Mouse (Mus musculus) forebrain, embryonic 15.5 days (tissue): ENCODE data around the gene Hoxa6. TPM values are rescaled to one million over a fixed set of nuclear protein-coding genes. Genes with fewer than 3 reads are reported as not detected.

Source experiments
- ATAC-seq: fragments of 200-750 bp; cut with Nextera tagmentation; replicated peaks from 2 replicates; pipeline ENCODE4 v1.8.0; 2017; ENCODE audit warnings: mild to moderate bottlenecking, moderate TSS enrichment, moderate library complexity
- H3K27ac ChIP-seq: fragments of 300-500 bp; sonication (generic); replicated peaks from 2 replicates; pipeline ENCODE4 v1.5.1; 2015; ENCODE audit warnings: mild to moderate bottlenecking, inconsistent platforms
- H3K27me3 ChIP-seq: fragments of 300-500 bp; sonication (generic); 2 replicates; pipeline ENCODE4 v1.6.1; 2015; ENCODE audit warnings: inconsistent platforms
- H3K36me3 ChIP-seq: fragments of 300-500 bp; sonication (generic); 2 replicates; pipeline ENCODE4 v1.6.1; 2015; ENCODE audit warnings: mild to moderate bottlenecking, inconsistent platforms
- H3K4me1 ChIP-seq: fragments of 300-500 bp; sonication (generic); 2 replicates; pipeline ENCODE4 v1.6.1; 2015; ENCODE audit warnings: inconsistent platforms
- H3K4me2 ChIP-seq: fragments of 300-500 bp; sonication (generic); replicated peaks from 2 replicates; pipeline ENCODE4 v1.6.1; 2015; ENCODE audit warnings: mild to moderate bottlenecking, inconsistent platforms
- H3K4me3 ChIP-seq: fragments of 300-500 bp; sonication (generic); 2 replicates; pipeline ENCODE4 v1.5.1; 2015; ENCODE audit warnings: mild to moderate bottlenecking, inconsistent platforms
- H3K9ac ChIP-seq: fragments of 300-500 bp; sonication (generic); replicated peaks from 2 replicates; pipeline ENCODE4 v1.6.1; 2015; ENCODE audit warnings: mild to moderate bottlenecking, inconsistent platforms
- H3K9me3 ChIP-seq: fragments of 300-500 bp; sonication (generic); 2 replicates; pipeline ENCODE4 v1.6.1; 2016; ENCODE audit warnings: inconsistent platforms
- WGBS: fragments of 180-500 bp; shearing (Covaris S2); methylation state at CpG from one replicate; pipeline ENCODE4 v1.1.7; 2015; ENCODE audit warnings: mixed read lengths; 5-methylcytosine and 5-hydroxymethylcytosine counted together
- polyA plus RNA-seq: library from polyadenylated mRNA; unstranded; fragments of >200 nt; fragmentation: Nextera tagmentation; extraction: Ambion mirVana; gene quantifications from 2 replicates; pipeline ENCODE4 v1.2.1, GENCODE M21; 2015

The Hoxa6 gene
- polyA plus RNA-seq, 1 experiment from 2014 or later = not detected

DNA sequence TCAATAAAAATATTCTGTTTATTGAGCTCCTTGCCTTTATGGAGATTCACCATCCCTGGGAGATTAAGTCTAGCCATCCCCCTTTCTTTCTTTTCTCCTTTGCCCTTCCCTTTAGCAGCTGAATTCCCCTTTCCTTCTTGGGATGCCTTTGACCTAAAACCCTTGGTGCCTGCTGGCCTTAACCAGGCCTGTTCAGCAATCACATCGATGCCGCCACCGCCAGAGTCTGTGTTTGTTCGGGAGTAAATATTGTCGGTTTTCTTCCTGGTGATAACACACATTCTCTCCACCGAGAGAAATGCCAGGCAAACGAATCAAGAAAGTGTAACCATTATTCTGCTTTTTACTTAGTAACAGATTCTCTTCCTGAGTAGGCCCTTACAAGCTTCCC lies 29.6 kb upstream of the Hoxa6 start:
- no peak overlapping the region for H3K4me3 ChIP-seq
- 3% methylated on average over 7 of the region's 7 CpGs for WGBS
- peaks cover 99% of the 10 kb centered on the region for H3K27me3 ChIP-seq
- no peak for ATAC-seq
- no peaks in the 10 kb centered on the region for H3K36me3 ChIP-seq
- 0 out of 2 replicates have a peak, but pooled peaks cover 3% of the 10 kb centered on the region for H3K4me1 ChIP-seq
- H3K9me3 ChIP-seq = no peaks in the 10 kb centered on the region
- H3K9ac ChIP-seq = no peak overlapping the region
- no peak overlapping the region for H3K4me2 ChIP-seq
- no peak overlapping the region for H3K27ac ChIP-seq

GRCm38 (mm10) chr6:52237346-52238154 lies 29.0 kb upstream of the Hoxa6 start:
- ATAC-seq = no peak
- 8% methylated on average over 10 of the region's 10 CpGs for WGBS
- Histone ChIP-seq H3K9ac (no peak overlapping the region), H3K27ac (no peak overlapping the region), H3K36me3 (no peaks in the 10 kb centered on the region), H3K4me3 (no peak overlapping the region), H3K4me1 (0 out of 2 replicates have a peak, but pooled peaks cover 3% of the 10 kb centered on the region), H3K27me3 (peaks cover 99% of the 10 kb centered on the region), H3K4me2 (no peak overlapping the region), H3K9me3 (no peaks in the 10 kb centered on the region)

DNA sequence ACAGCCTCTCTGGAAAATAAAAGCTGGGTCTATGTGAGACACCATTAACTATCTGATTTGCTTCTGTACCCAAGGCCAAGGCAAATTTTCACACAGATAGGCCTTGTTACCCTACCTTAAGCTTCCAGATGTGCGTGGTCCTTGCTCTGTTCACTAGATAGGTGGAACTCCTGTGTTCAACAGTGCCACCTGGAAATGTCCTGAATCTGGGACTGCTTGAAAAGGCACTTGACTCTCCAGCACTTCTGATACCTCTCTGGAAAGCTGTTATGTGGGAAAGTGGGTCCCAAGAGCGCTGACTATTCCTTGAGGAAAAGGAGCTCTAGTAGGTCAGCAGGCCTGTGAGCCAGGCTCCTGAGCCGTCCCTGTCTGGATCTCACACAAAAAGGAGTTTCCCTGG lies 28.3 kb upstream of the Hoxa6 start:
- Histone ChIP-seq H3K9ac (no peak overlapping the region), H3K36me3 (no peaks in the 10 kb centered on the region), H3K4me3 (no peak overlapping the region), H3K4me2 (no peak overlapping the region), H3K4me1 (0 out of 2 replicates have a peak, but pooled peaks cover 3% of the 10 kb centered on the region), H3K9me3 (no peaks in the 10 kb centered on the region), H3K27me3 (peaks cover 99% of the 10 kb centered on the region), H3K27ac (no peak overlapping the region)
- no peak for ATAC-seq
- WGBS = 7% methylated on average over 3 of the region's 3 CpGs

DNA sequence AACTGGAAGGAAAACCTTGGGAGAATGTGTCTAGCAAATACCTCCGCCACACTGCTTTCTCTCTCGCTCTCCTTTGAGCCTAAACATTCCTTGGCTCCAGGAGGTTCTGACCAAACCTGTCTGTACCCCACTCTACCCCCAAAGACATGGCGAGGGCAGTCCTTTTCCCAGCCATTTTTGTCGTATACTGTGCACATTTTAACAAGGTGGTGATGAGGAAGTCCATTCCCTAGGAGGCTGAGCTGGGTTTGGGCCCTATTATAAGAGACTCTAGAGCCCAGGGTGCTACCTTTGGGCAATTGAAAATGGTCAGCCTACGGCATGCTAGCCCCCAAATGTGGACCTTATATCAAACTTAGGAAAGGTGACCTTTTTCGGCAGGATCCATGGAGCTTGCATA lies 27.3 kb upstream of the Hoxa6 start:
- H3K9ac ChIP-seq = no peak overlapping the region
- no peak overlapping the region for H3K4me3 ChIP-seq
- H3K9me3 ChIP-seq = no peaks in the 10 kb centered on the region
- 0 out of 2 replicates have a peak, but pooled peaks cover 3% of the 10 kb centered on the region for H3K4me1 ChIP-seq
- peaks cover 97% of the 10 kb centered on the region for H3K27me3 ChIP-seq
- no peak overlapping the region for H3K27ac ChIP-seq
- no peaks in the 10 kb centered on the region for H3K36me3 ChIP-seq
- WGBS = 19% methylated on average over 6 of the region's 6 CpGs
- no peak for ATAC-seq
- H3K4me2 ChIP-seq = no peak overlapping the region

DNA sequence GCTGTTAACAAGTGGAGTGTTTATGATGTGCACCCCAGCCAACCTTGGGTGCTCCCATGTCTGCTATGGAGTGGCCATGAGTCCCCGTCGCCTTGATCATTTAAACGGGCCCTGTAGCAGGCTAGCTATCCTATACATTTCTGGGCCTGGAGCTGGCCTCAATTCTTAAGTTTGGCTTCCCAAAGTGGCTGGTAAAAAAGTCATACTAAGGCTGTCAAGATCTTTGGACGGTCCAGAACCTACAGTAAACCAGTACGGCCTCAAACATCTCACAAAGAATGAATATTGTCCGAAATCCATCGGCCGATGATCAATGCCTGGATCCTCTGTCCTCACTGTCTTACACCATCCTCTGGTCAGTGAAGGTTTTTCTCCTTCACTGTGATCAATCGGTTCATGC lies 26.7 kb upstream of the Hoxa6 start:
- Histone ChIP-seq H3K4me1 (0 out of 2 replicates have a peak, but pooled peaks cover 3% of the 10 kb centered on the region), H3K4me3 (no peak overlapping the region), H3K27ac (no peak overlapping the region), H3K27me3 (peaks cover 97% of the 10 kb centered on the region), H3K36me3 (no peaks in the 10 kb centered on the region), H3K9me3 (no peaks in the 10 kb centered on the region), H3K9ac (no peak overlapping the region), H3K4me2 (no peak overlapping the region)
- ATAC-seq = no peak
- 28% methylated on average over 9 of the region's 9 CpGs for WGBS

DNA sequence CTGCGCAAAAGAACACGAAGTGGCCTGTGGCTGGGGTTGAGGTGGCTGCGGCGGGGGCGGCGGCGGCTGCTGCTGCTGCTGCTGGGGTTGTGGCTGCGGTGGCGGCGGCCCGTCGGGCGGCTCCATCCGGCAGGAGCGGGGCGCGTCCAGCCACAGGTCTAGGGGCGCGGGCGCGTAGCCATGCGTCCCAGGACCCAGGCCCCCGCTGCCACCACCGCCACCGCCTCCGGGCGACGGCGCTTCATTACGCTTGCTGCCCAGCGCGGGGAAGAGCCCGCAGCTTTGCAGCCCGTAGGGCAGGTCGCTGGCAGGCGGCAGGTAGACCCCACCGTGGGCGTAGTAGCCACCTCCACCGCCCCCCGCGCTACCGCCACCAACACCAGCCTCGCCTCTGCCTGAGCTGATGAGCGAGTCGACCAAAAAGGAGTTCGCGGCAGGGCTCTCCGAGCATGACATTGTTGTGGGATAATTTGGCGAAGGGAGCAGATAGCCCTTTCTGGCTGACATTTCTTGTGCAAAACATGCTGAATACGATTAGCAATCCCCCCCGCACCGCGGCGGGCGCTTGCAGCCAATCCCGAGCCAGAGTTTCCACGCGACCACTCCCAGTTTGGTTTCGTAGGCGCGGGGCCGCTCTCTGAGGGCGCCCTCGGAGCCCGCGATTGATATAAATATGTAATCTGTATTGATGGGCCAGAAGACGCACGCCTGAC lies 26.1 kb upstream of the Hoxa6 start:
- Histone ChIP-seq H3K27me3 (peaks cover 97% of the 10 kb centered on the region), H3K27ac (no peak overlapping the region), H3K4me2 (no peak overlapping the region), H3K36me3 (no peaks in the 10 kb centered on the region), H3K9ac (no peak overlapping the region), H3K4me3 (no peak overlapping the region), H3K9me3 (no peaks in the 10 kb centered on the region), H3K4me1 (no peaks in the 10 kb centered on the region)
- ATAC-seq = no peak
- WGBS = 2% methylated on average over 57 of the region's 68 CpGs

DNA sequence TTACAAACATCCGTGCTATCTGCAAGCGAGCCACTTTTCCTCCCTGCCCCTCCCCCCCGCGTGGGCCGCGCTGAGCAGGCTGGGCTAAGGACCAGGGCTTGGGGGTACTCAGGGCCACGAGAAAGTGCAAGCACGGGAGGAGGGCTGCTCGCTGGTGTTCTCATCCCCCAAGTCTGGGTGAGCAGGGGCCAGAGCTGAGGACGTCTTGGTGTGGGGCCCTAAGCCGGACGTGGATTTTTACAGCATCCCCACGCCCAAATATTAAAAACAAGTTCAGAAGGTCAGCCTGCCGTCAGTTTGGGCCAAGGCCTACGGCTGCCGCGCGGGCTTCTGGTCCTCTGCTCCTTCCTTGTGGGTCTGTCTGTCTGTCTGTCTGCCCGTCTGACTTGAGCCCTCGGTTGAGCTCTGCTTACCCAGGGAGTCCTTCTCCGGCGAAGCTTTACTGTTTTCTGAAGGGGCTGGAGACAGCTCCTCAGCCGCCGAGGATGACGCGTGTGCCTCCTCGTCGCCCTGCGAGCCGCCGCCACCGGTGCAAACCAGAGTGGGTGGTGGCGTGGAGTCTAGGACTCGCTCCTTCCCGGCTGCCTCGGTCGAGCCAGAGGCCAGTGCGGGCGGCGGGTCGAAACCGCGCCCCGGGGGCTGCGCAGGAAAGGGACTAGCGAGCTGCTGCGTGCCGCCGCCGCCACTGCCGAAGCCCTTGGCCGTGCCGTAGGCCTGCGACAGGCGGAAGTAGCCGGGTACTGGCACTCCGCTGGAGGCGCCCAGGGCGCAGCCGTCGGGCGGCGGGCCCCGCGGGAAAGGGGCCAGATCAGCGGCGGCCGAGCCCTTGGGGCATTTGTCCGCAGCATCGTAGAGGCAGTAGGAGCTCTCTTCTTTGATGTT lies 25.3 kb upstream of the Hoxa6 start:
- no peaks in the 10 kb centered on the region for H3K9me3 ChIP-seq
- ATAC-seq = no peak
- H3K36me3 ChIP-seq = no peaks in the 10 kb centered on the region
- under 1% methylated on average over 70 of the region's 70 CpGs for WGBS
- H3K4me3 ChIP-seq = no peak overlapping the region
- H3K9ac ChIP-seq = no peak overlapping the region
- H3K27ac ChIP-seq = no peak overlapping the region
- no peak overlapping the region for H3K4me2 ChIP-seq
- H3K27me3 ChIP-seq = peaks cover 98% of the 10 kb centered on the region
- H3K4me1 ChIP-seq = no peaks in the 10 kb centered on the region

GRCm38 (mm10) chr6:52232984-52233545 lies 24.5 kb upstream of the Hoxa6 start:
- no peaks in the 10 kb centered on the region for H3K4me1 ChIP-seq
- WGBS = 3% methylated on average over 23 of the region's 23 CpGs
- H3K36me3 ChIP-seq = no peaks in the 10 kb centered on the region
- no peak overlapping the region for H3K4me3 ChIP-seq
- H3K9ac ChIP-seq = no peak overlapping the region
- ATAC-seq = no peak
- H3K27ac ChIP-seq = no peak overlapping the region
- no peaks in the 10 kb centered on the region for H3K9me3 ChIP-seq
- H3K4me2 ChIP-seq = no peak overlapping the region
- H3K27me3 ChIP-seq = peaks cover 96% of the 10 kb centered on the region

DNA sequence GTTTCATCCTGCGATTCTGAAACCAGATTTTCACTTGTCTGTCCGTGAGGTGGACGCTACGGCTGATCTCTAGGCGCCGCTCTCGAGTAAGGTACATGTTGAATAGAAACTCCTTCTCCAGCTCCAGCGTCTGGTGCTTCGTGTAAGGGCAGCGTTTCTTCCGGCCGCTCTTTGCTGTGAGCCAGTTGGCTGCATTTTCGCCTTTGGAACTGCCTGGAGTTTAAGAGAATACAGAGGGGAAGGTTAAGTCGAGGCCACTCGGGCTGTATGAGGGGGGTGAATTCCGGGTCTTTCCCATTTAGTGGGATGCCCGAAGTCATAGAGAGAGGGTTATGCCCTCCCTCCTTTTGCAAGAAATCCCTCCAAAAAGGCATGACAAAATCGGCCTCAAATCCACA lies 24.0 kb upstream of the Hoxa6 start:
- no peak overlapping the region for H3K9ac ChIP-seq
- H3K4me1 ChIP-seq = no peaks in the 10 kb centered on the region
- no peaks in the 10 kb centered on the region for H3K9me3 ChIP-seq
- no peak overlapping the region for H3K4me2 ChIP-seq
- H3K27me3 ChIP-seq = peaks cover 96% of the 10 kb centered on the region
- no peaks in the 10 kb centered on the region for H3K36me3 ChIP-seq
- H3K4me3 ChIP-seq = no peak overlapping the region
- 1% methylated on average over 18 of the region's 18 CpGs for WGBS
- H3K27ac ChIP-seq = no peak overlapping the region
- no peak for ATAC-seq

DNA sequence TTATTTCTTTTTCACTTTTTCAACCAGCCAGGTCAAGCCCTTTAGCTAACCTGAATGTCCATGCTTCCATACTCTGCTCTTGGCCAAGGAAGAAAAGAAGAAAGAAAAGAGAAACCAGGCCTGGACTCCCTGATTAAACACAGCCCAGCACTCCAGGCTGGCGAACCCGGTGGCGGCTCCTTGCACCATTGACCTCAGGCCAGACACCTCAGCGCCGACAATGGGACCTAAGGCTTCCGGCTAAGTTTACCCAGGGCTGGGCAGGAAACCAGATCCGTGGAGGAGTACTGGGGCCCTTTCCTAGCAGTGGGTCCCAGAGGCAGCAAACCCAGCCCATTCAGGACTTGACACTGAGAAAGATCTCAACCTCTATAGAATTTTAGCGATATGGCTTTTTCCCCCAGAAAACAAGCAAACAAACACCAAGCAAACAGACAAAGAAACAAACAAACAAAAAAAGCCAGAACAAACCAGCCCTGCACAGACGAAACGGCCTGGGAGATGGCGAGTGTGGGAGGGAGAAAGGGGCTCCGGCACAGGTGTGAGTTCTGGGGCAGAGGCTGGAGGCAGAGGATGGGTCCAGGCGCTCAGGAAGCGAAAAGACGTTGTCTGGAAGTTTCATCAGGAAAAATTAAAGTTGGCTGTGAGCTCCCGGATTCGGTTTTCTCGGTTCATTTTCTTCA lies 23.5 kb upstream of the Hoxa6 start:
- Histone ChIP-seq H3K27me3 (peaks cover 96% of the 10 kb centered on the region), H3K9ac (no peak overlapping the region), H3K4me2 (no peak overlapping the region), H3K27ac (no peak overlapping the region), H3K4me1 (no peaks in the 10 kb centered on the region), H3K4me3 (no peak overlapping the region), H3K36me3 (no peaks in the 10 kb centered on the region), H3K9me3 (no peaks in the 10 kb centered on the region)
- WGBS = 1% methylated on average over 18 of the region's 18 CpGs
- no peak for ATAC-seq

- Histone ChIP-seq H3K9me3 (no peaks in the 10 kb centered on the region), H3K27me3 (peaks cover 96% of the 10 kb centered on the region), H3K4me1 (no peaks in the 10 kb centered on the region), H3K9ac (no peak within 1 kb of the TSS), H3K27ac (no peak within 1 kb of the TSS), H3K4me3 (no peak within 1 kb of the TSS), H3K4me2 (no peak within 1 kb of the TSS), H3K36me3 (no peaks in the 10 kb centered on the region)
- 1% methylated on average over 34 of the region's 36 CpGs for WGBS
- no peak for ATAC-seq
Measured at GRCm38 (mm10) chr6:52230516-52231165, 22.1 kb upstream of the Hoxa6 start, which contains the start of gene Hoxa9. Gene Hoxa9 (minus strand): TSS chr6:52231089.
